Mouse (Mus musculus) cerebellum, adult 2 months (tissue): ENCODE results near the gene Plekha6.

ENCODE experiments used
- CTCF ChIP-seq: fragments of 200-500 bp; IDR thresholded peaks from 2 replicates; pipeline ENCODE4 v1.5.1; 2011; ENCODE audit warnings: low read depth, mild to moderate bottlenecking, control low read depth, low read length, moderate library complexity, borderline replicate concordance; ENCODE audit not compliant: insufficient read depth
- POLR2A ChIP-seq: fragments of 200-500 bp; IDR thresholded peaks from 2 replicates; pipeline ENCODE4 v1.6.1; 2011; ENCODE audit warnings: low read length, control low read depth, borderline replicate concordance; ENCODE audit not compliant: insufficient read depth

- TF ChIP-seq CTCF (no peak), POLR2A (no peak)
These were observed 127.9 kb downstream of the Plekha6 start for GRCm38 (mm10) chr1:133291888-133292287.
